Mouse (Mus musculus) left cerebral cortex, adult 11 months (tissue): ENCODE measurements at regions not wholly inside any gene's neighbourhood (a gene's known extent, or its start where the extent isn't known, plus 50 kb on each side); places are given as distances from the start of the nearest gene placed in this dataset.
"Not testable (repeated sequence)": the region's sequence is repeated elsewhere in the genome, so short reads cannot be mapped to it uniquely, and the experiment has no call there.

Experiments
- DNase-seq: peaks from one replicate; pipeline ENCODE4 v3.0.0; 2022; ENCODE audit warnings: low spot score

DNA sequence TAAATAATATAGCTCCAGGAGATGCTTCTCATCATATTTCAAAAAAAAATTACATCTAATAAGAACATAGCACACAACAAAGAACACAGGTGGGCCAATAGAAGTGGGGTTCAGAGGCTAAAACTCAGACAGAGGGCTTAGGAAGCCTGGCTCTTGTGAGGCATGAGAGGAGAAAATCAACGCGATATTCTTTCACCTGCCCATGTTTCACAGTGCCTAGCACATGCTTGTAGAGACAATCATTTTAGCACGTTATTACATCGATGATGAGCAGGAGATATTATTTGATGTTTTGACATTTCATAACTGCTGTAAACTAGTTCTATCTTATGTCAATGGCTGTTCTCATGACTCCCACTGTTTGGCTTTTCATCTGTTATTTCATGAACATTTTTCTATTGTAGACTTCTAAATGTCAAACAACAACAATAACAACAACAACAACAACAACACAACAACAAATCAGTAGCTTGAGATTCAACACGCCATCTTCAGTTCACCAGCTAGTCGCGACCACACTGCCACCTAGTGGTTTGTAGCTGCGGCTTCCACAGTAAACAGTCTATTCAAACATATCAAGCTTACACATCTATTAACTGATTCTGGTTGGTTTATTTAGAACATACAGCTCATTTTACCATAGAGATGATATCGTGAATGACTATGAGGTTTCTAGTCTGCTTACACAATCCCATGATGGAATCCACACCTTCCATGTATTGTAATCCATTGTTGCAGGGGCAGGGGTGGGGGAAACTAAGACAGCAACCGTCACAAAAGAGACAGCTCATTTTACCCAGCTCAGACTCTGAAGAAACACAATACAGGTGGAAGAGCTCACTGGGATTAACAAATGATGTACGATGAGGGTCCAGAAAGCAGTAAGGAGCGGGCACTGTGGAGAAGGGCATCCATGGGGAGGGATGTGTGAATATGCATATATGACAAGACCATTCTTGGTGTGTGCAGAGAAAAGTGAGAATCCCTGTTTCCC, 60.5 kb upstream of the Tmem200a start:
- peak; percentile 23 for DNase-seq

DNA sequence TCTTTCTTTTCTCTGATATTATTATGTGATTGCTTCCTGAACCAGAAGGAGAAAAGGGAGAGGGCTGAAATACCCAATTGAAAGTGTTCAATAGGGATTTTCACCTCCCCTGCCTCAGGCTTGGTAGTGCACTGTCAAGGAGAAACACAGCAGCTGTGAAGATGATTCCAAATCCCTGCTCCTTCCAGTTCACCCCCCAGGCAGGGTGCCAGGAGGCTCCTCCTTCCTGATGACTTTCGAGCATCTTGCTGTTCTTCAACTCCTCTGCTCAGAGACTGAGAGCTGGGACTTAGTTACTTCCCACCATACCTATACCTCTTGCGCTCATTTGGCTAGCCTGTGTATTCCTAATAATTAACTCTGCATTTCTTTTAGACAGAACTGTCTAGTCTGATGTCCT, 73.7 kb upstream of the Tmem200a start:
- DNase-seq = no peak

DNA sequence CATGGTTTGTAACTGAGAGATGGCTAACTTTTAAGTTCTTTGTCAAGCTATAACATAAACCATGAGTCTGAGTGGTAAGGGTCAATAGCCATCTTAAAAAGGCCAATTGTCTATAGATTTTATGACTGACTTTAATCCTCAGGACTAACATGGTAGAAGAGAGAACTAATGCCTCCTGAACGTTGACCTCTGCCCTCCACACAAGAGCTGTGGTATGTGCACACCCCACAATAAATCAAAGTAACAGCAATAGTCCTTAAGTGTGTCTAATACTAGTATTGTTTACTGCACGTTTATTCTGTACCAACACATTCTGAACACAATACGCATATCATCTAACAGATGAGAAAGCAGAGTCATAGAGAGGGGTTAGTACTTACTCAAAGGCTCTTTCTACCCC, 70.7 kb upstream of the Samd3 start:
- no peak for DNase-seq

DNA sequence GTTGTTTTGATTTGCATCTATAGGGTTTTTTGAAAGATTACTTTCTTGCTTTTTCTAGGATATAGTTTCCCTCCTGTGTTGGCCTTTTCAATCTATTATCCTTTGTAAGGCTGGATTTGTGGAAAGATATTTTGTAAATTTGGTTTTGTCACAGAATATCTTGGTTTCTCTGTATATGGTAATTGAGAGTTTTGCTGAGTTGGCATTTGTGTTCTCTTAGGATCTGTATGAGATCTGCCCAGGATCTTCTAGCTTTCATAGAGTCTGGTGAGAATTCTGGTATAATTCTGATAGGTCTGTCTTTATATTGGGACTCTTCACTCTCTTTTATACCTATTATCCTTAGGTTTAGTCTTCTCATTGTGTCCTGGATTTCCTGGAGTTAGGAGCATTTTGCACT, 68.4 kb upstream of the Samd3 start:
- DNase-seq = not testable (repeated sequence)

DNA sequence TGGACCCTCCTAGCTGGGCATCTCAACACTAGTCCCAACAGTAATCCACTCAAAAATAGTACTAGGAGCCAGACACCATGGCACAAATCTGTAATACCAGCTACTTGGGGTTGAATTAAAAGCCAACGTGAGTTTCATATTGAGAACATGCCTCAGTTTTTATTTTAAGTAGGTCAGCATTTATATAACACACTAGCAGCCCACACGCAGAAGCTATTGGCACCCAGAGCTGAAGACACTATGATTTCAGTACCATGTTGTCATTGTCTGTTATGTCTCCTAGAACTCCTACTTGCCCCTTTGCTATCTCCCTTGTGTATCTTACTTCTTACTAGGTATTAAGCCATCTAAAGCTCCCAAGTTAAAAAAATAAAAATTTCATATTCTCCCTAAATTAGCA, 65.0 kb upstream of the Samd3 start:
- no peak for DNase-seq

DNA sequence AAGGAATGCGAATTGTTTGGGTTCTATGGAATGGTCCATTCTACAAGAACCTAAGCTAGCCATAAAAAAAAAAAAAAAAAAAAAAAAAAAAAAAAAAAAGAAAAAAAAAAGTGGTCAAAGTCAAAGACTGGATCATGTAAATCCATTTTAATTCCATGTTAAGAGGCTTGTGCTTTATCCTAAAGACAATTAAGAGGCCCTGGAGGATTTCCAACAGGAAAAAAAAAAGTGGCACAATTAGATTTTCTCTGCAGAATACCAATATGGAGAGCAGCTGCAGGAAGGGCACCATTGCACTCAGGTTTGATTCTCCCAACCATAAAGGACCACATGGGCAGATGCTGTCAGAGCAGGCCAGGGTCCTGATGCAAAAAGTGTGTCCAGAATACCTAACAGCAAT, 51.9 kb upstream of the Samd3 start:
- DNase-seq = no peak

DNA sequence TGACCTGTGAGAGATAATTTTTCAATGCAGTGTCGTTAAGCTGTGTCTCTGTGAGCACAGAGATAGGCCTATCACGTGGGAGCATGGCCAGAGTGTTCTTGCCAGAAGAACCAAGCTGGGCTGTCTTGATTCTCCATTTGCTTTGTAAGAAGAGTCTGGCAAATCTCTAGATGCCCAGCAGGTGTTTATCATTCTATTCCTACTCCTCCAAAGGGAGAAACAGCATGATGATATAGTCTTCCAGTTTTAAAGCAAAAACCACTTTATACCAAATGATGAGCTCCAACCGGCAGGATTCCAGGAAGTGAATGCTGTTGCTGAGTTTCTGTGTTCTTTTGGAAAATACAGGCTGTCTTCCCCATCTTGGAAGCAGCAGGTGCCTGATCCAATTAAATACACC, 51.2 kb upstream of the Samd3 start:
- no peak for DNase-seq
